Mouse (Mus musculus) intestine, postnatal 0 days (tissue): ENCODE measurements around the gene Tmem159. TPM values are rescaled to one million over a fixed set of nuclear protein-coding genes. Genes with fewer than 3 reads are reported as not detected.

Experiments
- ATAC-seq: fragments of 200-750 bp; cut with Nextera tagmentation; 2 replicates; pipeline ENCODE4 v1.8.0; 2017; ENCODE audit warnings: mild to moderate bottlenecking, moderate TSS enrichment, moderate library complexity
- H3K27ac ChIP-seq: fragments of 300-500 bp; sonication (generic); 2 replicates; pipeline ENCODE4 v1.5.1; 2014; ENCODE audit warnings: mild to moderate bottlenecking, low read depth, low read length, moderate library complexity
- H3K27me3 ChIP-seq: fragments of 300-500 bp; sonication (generic); replicated peaks from 2 replicates; pipeline ENCODE4 v1.6.1; 2014; ENCODE audit warnings: low read length, mixed read lengths; ENCODE audit not compliant: control insufficient read depth, insufficient read depth
- H3K36me3 ChIP-seq: fragments of 300-500 bp; sonication (generic); 2 replicates; pipeline ENCODE4 v1.6.1; 2014; ENCODE audit warnings: mild to moderate bottlenecking, moderate library complexity; ENCODE audit not compliant: control insufficient read depth, insufficient read depth
- H3K4me1 ChIP-seq: fragments of 300-500 bp; sonication (generic); replicated peaks from 2 replicates; pipeline ENCODE4 v1.6.1; 2014; ENCODE audit warnings: antibody characterized with exemption, low read length, mixed read lengths; ENCODE audit not compliant: control insufficient read depth, insufficient read depth
- H3K4me2 ChIP-seq: fragments of 300-500 bp; sonication (generic); replicated peaks from 2 replicates; pipeline ENCODE4 v1.6.1; 2014; ENCODE audit warnings: low read depth, mild to moderate bottlenecking, moderate library complexity
- H3K4me3 ChIP-seq: fragments of 300-500 bp; sonication (generic); 2 replicates; pipeline ENCODE4 v1.5.1; 2014; ENCODE audit warnings: low read depth, low read length
- H3K9ac ChIP-seq: fragments of 300-500 bp; sonication (generic); 2 replicates; pipeline ENCODE4 v1.6.1; 2014; ENCODE audit warnings: mild to moderate bottlenecking, low read depth, low read length
- H3K9me3 ChIP-seq: fragments of 300-500 bp; sonication (generic); 2 replicates; pipeline ENCODE4 v1.6.1; 2016; ENCODE audit warnings: mixed run types; ENCODE audit not compliant: control insufficient read depth
- CTCF ChIP-seq: sonication (generic); IDR thresholded peaks from 2 replicates; pipeline ENCODE4 v1.5.1; 2016; ENCODE audit warnings: low read depth, mild to moderate bottlenecking, control low read depth, antibody characterized with exemption, moderate library complexity
- WGBS: fragments of 180-500 bp; shearing (Covaris S2); extraction: QIAGEN DNeasy Blood & Tissue Kit; methylation state at CpG from one replicate; pipeline ENCODE4 v1.1.7; 2014; 5-methylcytosine and 5-hydroxymethylcytosine counted together
- polyA plus RNA-seq: library from polyadenylated mRNA; unstranded; fragments of >200 nt; fragmentation: Nextera tagmentation; extraction: Ambion mirVana; gene quantifications from 2 replicates; pipeline ENCODE4 v1.2.1, GENCODE M21; 2015

The Tmem159 gene
- polyA plus RNA-seq, 1 experiment from 2014 or later = 21.6 TPM

DNA sequence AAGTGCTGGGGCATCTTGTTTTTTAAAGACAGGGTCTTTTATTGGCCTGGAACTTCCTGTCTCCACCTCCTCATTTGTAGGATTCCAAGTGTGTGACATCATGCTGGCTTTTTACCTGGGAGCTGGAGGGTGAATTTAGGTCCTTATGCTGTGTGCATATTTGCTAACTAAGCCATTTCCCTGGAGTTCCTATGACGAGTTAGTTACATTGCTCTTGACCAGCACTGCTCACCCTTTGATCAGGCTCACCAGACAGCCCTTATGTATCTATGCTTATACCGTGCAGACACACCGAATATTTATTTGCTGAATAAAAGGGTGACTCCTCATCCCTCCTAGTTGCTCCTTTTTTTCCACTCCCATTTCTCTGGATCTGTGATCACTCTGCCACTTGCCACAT is 22.0 kb upstream of the Tmem159 start:
- no peaks in the 10 kb centered on the region for H3K9me3 ChIP-seq
- H3K9ac ChIP-seq = no peak overlapping the region
- H3K36me3 ChIP-seq = no peaks in the 10 kb centered on the region
- H3K27me3 ChIP-seq = no peaks in the 10 kb centered on the region
- no peaks in the 10 kb centered on the region for H3K4me1 ChIP-seq
- no peak for ATAC-seq
- H3K27ac ChIP-seq = no peak overlapping the region
- WGBS = 60% methylated on average over 3 of the region's 3 CpGs
- H3K4me3 ChIP-seq = no peak overlapping the region
- no peak overlapping the region for H3K4me2 ChIP-seq
- no peak for TF ChIP-seq CTCF

DNA sequence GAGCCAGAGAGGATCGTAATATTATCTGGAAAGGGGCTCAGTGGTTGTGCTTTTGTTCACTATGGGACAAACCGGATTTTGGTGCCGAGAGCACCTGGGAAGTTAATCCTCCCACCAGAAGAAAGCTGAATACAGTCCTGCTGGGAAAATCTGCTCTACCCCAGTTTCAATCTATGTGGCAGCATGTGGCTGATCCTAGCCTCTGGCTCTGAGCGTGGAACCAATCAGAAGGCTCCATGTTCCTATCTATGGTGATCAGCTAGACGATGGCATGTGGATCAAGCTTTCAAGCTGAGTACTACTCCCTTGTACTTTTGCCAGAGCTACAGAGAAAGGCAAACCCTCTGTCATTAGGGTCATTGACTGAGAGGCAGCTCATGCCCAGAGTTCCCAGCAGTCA is 9.1 kb upstream of the Tmem159 start:
- Histone ChIP-seq H3K4me1 (no peaks in the 10 kb centered on the region), H3K9ac (no peak overlapping the region), H3K4me2 (no peak overlapping the region), H3K27ac (no peak overlapping the region), H3K9me3 (no peaks in the 10 kb centered on the region), H3K4me3 (no peak overlapping the region), H3K27me3 (no peaks in the 10 kb centered on the region), H3K36me3 (no peaks in the 10 kb centered on the region)
- no peak for TF ChIP-seq CTCF
- WGBS = 55% methylated on average over 5 of the region's 5 CpGs
- ATAC-seq = no peak

DNA sequence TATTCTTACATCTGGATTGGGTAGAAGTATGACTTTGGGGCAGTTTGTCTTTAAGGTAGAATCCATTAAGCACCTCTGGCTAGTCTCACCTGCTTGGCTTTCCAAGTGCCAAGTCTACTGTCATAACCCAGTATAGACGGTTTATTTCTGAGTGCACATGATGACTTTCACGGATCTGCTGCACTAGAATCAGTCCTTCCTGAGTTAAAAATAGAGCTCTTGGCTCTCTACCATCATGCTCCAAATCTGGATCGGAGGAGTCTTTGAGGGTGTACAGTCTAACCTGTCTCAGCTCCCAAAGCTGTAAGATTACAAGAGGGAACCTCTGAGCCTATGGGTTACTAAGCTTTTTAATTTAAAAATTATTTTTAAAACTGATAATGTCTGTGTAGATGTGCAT is 7.9 kb upstream of the Tmem159 start:
- Histone ChIP-seq H3K4me3 (no peak overlapping the region), H3K4me1 (no peaks in the 10 kb centered on the region), H3K27ac (no peak overlapping the region), H3K36me3 (no peaks in the 10 kb centered on the region), H3K4me2 (no peak overlapping the region), H3K27me3 (no peaks in the 10 kb centered on the region), H3K9me3 (no peaks in the 10 kb centered on the region), H3K9ac (no peak overlapping the region)
- 80% methylated on average over 3 of the region's 3 CpGs for WGBS
- no peak for ATAC-seq
- no peak for TF ChIP-seq CTCF

DNA sequence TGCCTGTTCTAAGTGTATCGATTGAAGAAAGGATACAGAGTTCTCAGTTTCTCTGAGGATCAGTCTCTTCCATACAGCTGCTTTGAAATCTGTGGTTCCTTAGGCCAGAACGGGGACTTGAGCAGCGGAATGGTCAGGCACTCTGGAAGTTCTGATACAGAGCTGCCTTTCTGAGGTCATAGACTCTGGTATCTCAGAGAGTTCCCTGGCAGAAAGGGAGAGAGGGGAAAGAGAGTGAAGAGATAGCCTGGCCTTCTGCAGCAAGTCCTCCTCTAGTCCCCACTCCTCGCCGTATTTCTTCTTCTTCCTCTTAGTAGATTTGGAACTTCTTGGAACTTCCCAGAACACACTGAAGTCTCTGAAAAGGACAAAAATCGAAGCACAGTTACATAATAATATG is 7.0 kb upstream of the Tmem159 start, which contains the start of gene Dnah3:
Gene Dnah3, minus strand, starts transcription at position 101 of the 400 bp plus-strand sequence.
- no peaks in the 10 kb centered on the region for H3K36me3 ChIP-seq
- H3K4me1 ChIP-seq = no peaks in the 10 kb centered on the region
- H3K4me2 ChIP-seq = no peak within 1 kb of the TSS
- H3K27me3 ChIP-seq = no peaks in the 10 kb centered on the region
- H3K4me3 ChIP-seq = no peak within 1 kb of the TSS
- ATAC-seq = no peak
- no peaks in the 10 kb centered on the region for H3K9me3 ChIP-seq
- H3K27ac ChIP-seq = no peak within 1 kb of the TSS
- no peak for TF ChIP-seq CTCF
- 88% methylated on average over 6 of the region's 6 CpGs for WGBS
- H3K9ac ChIP-seq = no peak within 1 kb of the TSS

DNA sequence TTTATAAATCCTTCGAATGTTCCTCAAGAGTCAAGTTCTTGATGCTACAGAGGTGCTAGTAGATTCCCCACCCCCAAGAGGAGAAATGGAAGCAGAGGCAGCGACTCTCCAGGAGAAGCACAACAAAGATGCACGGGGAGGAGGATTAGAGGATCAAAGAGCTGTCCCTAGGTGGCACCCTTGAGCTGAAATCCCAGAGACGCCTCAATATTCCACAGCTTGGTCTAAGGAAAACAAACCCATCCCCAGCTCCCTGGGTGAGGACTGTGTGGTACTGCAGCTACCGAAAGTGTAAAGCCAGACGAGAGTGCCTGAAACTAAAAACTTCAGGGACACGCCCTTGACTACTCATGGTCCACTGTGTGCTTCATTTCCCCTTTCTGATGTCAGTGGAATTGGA is 4.3 kb upstream of the Tmem159 start:
- no peaks in the 10 kb centered on the region for H3K27me3 ChIP-seq
- H3K9ac ChIP-seq = no peak overlapping the region
- peak; percentile 39; the same call in 1 of the 2 replicates for ATAC-seq
- H3K27ac ChIP-seq = no peak overlapping the region
- peak; percentile 78 for TF ChIP-seq CTCF
- H3K4me3 ChIP-seq = no peak overlapping the region
- no peaks in the 10 kb centered on the region for H3K36me3 ChIP-seq
- H3K4me1 ChIP-seq = peaks cover 6% of the 10 kb centered on the region; the same call in 1 of the 2 replicates
- H3K9me3 ChIP-seq = no peaks in the 10 kb centered on the region
- 6% methylated on average over 7 of the region's 7 CpGs for WGBS
- no peak overlapping the region for H3K4me2 ChIP-seq

DNA sequence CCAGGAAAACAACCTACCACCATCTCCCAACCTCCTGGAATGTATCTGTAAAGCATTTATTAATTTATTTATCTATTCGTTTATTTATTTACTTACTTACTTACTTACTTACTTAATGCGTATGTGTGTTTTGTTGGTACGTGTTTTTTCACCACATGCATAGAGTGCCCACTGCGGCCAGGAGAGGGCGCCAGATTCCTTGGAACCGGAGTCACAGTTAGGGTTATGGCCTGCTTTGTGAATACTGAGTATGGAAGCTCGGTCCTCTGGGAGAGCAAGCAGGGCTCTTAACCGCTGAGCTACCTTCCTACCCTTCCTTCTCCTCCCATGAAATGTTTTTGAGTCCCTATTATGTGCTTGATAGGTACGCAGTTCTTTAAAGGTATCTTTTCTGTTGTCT is 3.8 kb upstream of the Tmem159 start:
- H3K4me2 ChIP-seq = no peak overlapping the region
- peak; percentile 92 for TF ChIP-seq CTCF
- no peaks in the 10 kb centered on the region for H3K27me3 ChIP-seq
- H3K9me3 ChIP-seq = no peaks in the 10 kb centered on the region
- peak; percentile 63 for ATAC-seq
- peaks cover 9% of the 10 kb centered on the region; the same call in 1 of the 2 replicates for H3K4me1 ChIP-seq
- no peaks in the 10 kb centered on the region for H3K36me3 ChIP-seq
- no peak overlapping the region for H3K4me3 ChIP-seq
- 25% methylated on average over 9 of the region's 9 CpGs for WGBS
- no peak overlapping the region for H3K9ac ChIP-seq
- H3K27ac ChIP-seq = no peak overlapping the region
